Mouse (Mus musculus) hindbrain, embryonic 11.5 days (tissue): ENCODE results near the gene Pwp2. TPM values are rescaled to one million over a fixed set of nuclear protein-coding genes. Genes with fewer than 3 reads are reported as not detected.
A peak's percentile ranks its signal among the peaks of the same experiment; 100 is the strongest.
"Not testable (repeated sequence)": the region's sequence is repeated elsewhere in the genome, so short reads cannot be mapped to it uniquely, and the experiment has no call there.

Experiments
- ATAC-seq: fragments of 200-750 bp; cut with Nextera tagmentation; 2 replicates; pipeline ENCODE4 v1.8.0; 2017; ENCODE audit warnings: mild to moderate bottlenecking, moderate TSS enrichment, moderate library complexity; ENCODE audit not compliant: low FRiP score
- DNase-seq: peaks from one replicate; pipeline ENCODE4 v3.0.0-alpha.2; 2015; ENCODE audit warnings: low spot score
- H3K27ac ChIP-seq: fragments of 300-500 bp; sonication (generic); 2 replicates; pipeline ENCODE4 v1.5.1; 2014; ENCODE audit warnings: mild to moderate bottlenecking, low read depth, low read length
- H3K27me3 ChIP-seq: fragments of 300-500 bp; sonication (generic); 2 replicates; pipeline ENCODE4 v1.6.1; 2014; ENCODE audit warnings: mild to moderate bottlenecking, low read length, moderate library complexity, mixed read lengths; ENCODE audit not compliant: control insufficient read depth, insufficient read depth
- H3K36me3 ChIP-seq: fragments of 300-500 bp; sonication (generic); 2 replicates; pipeline ENCODE4 v1.6.1; 2014; ENCODE audit warnings: mild to moderate bottlenecking, low read length, moderate library complexity, mixed read lengths; ENCODE audit not compliant: control insufficient read depth, insufficient read depth
- H3K4me1 ChIP-seq: fragments of 300-500 bp; sonication (generic); replicated peaks from 2 replicates; pipeline ENCODE4 v1.6.1; 2014; ENCODE audit warnings: low read length, mixed read lengths; ENCODE audit not compliant: control insufficient read depth, insufficient read depth
- H3K4me2 ChIP-seq: fragments of 300-500 bp; sonication (generic); replicated peaks from 2 replicates; pipeline ENCODE4 v1.6.1; 2014; ENCODE audit warnings: mild to moderate bottlenecking, low read depth, low read length
- H3K4me3 ChIP-seq: fragments of 300-500 bp; sonication (generic); 2 replicates; pipeline ENCODE4 v1.5.1; 2014; ENCODE audit warnings: low read depth, low read length
- H3K9ac ChIP-seq: fragments of 300-500 bp; sonication (generic); 2 replicates; pipeline ENCODE4 v1.6.1; 2014; ENCODE audit warnings: low read depth, low read length
- H3K9me3 ChIP-seq: fragments of 300-500 bp; sonication (generic); 2 replicates; pipeline ENCODE4 v1.6.1; 2016; ENCODE audit warnings: low read length; ENCODE audit not compliant: control insufficient read depth
- WGBS: fragments of 180-500 bp; shearing (Covaris S2); extraction: QIAGEN DNeasy Blood & Tissue Kit; methylation state at CpG from one replicate; pipeline ENCODE4 v1.1.7; 2014; 5-methylcytosine and 5-hydroxymethylcytosine counted together
- polyA plus RNA-seq: library from polyadenylated mRNA; unstranded; fragments of >200 nt; fragmentation: Nextera tagmentation; extraction: Ambion mirVana; gene quantifications from 2 replicates; pipeline ENCODE4 v1.2.1, GENCODE M21; 2014

The Pwp2 gene
- polyA plus RNA-seq, 1 experiment from 2014 or later: 14.1 TPM

GRCm38 (mm10) chr10:78221315-78221714 is 36.4 kb upstream of the Pwp2 start:
- no peak for ATAC-seq
- no peaks in the 10 kb centered on the region for H3K4me1 ChIP-seq
- H3K9me3 ChIP-seq: no peaks in the 10 kb centered on the region
- H3K27me3 ChIP-seq: no peaks in the 10 kb centered on the region
- WGBS: 93% methylated on average over 7 of the region's 7 CpGs
- H3K9ac ChIP-seq: no peak overlapping the region
- 0 out of 2 replicates have a peak, but pooled peaks cover 2% of the 10 kb centered on the region for H3K36me3 ChIP-seq
- H3K27ac ChIP-seq: no peak overlapping the region
- H3K4me3 ChIP-seq: no peak overlapping the region
- no peak for DNase-seq
- H3K4me2 ChIP-seq: no peak overlapping the region

DNA sequence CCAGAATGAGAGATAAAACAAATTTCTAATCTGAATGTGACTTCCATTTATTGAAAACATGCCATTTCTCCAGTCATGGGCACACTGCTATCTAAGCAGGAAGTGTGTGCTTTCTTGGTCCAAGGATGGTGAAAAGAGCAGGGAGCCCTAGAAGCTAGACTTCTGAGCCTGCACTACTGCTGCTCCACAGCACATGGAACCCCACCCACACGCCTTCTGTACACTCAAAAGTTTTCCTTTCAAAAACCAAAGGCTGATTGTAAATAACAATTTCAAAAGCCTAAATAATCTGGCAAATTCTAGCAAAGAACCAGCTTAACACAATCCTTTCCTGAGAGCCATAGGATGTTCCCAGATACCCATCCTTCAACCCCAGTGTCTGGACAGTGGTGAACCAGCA is 34.6 kb upstream of the Pwp2 start:
- WGBS: 86% methylated on average over 1 of the region's 1 CpGs
- Histone ChIP-seq H3K4me2 (no peak overlapping the region), H3K27ac (no peak overlapping the region), H3K4me1 (no peaks in the 10 kb centered on the region), H3K4me3 (no peak overlapping the region), H3K36me3 (peaks cover 4% of the 10 kb centered on the region; the same call in 1 of the 2 replicates), H3K9ac (no peak overlapping the region), H3K9me3 (no peaks in the 10 kb centered on the region), H3K27me3 (no peaks in the 10 kb centered on the region)
- no peak for DNase-seq
- ATAC-seq: no peak

DNA sequence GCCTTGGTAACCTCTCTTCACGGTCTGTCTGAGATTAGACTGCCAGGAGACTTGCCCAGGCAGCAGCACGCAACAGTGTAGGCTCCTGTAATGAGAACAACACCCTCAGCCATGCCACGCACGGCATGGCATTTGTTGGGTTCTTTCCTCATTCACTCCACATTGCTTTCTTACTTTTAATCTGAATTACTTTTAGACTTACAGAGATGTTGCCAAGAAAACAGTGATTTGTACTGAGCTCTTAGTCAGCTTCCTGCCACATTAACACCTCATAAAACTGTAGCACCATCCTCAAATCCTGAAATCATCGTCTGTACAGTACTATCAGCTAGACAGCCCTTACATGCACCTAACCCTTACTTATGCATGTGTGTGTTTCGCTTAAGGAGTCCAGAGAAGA is 33.6 kb upstream of the Pwp2 start:
- no peak for DNase-seq
- no peak overlapping the region for H3K4me2 ChIP-seq
- H3K9ac ChIP-seq: no peak overlapping the region
- H3K36me3 ChIP-seq: peaks cover 9% of the 10 kb centered on the region; the same call in 1 of the 2 replicates
- no peaks in the 10 kb centered on the region for H3K27me3 ChIP-seq
- H3K4me3 ChIP-seq: no peak overlapping the region
- 91% methylated on average over 6 of the region's 6 CpGs for WGBS
- no peaks in the 10 kb centered on the region for H3K4me1 ChIP-seq
- ATAC-seq: no peak
- no peaks in the 10 kb centered on the region for H3K9me3 ChIP-seq
- H3K27ac ChIP-seq: no peak overlapping the region

GRCm38 (mm10) chr10:78216376-78217083 is 31.6 kb upstream of the Pwp2 start:
- Histone ChIP-seq H3K9me3 (no peaks in the 10 kb centered on the region), H3K4me2 (no peak overlapping the region), H3K4me1 (no peaks in the 10 kb centered on the region), H3K27ac (no peak overlapping the region), H3K36me3 (peaks cover 9% of the 10 kb centered on the region), H3K9ac (no peak overlapping the region), H3K27me3 (no peaks in the 10 kb centered on the region), H3K4me3 (no peak overlapping the region)
- DNase-seq (no peak), ATAC-seq (no peak)
- WGBS: 86% methylated on average over 6 of the region's 6 CpGs

GRCm38 (mm10) chr10:78214371-78214770 is 29.4 kb upstream of the Pwp2 start:
- peaks cover 9% of the 10 kb centered on the region for H3K36me3 ChIP-seq
- DNase-seq: no peak

DNA sequence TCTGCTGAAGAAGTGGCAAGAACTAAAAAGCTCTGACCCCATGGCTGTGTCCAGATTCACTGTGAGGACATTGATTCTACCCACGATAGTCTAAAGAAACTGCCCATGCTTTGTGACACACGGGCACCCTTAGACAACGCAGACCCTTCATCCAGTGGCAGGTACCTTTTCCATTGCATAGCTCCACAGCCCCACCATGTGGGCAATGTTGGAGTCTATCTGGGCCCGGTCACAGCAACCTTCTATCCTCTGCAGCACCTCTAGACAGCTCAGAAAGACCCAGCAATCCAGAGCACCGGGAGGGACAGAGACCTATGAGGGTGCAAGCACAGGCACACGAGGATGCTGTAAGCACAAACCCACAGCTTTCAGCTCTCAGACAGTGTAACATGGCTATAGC is 26.4 kb upstream of the Pwp2 start:
- peaks cover 8% of the 10 kb centered on the region for H3K36me3 ChIP-seq
- 78% methylated on average over 6 of the region's 6 CpGs for WGBS
- DNase-seq: peak; percentile 38

More at GRCm38 (mm10) chr10:78214371-78214770, 29.4 kb upstream of the Pwp2 start:
- Histone ChIP-seq H3K4me2 (no peak overlapping the region), H3K4me3 (no peak overlapping the region), H3K27me3 (no peaks in the 10 kb centered on the region), H3K4me1 (no peaks in the 10 kb centered on the region), H3K9ac (no peak overlapping the region), H3K27ac (no peak overlapping the region), H3K9me3 (no peaks in the 10 kb centered on the region)
- no peak for ATAC-seq
- 95% methylated on average over 9 of the region's 9 CpGs for WGBS

GRCm38 (mm10) chr10:78201182-78201581 is 16.2 kb upstream of the Pwp2 start:
- no peak for DNase-seq

More for the DNA sequence above, 26.4 kb upstream of the Pwp2 start:
- no peak for ATAC-seq
- no peaks in the 10 kb centered on the region for H3K9me3 ChIP-seq
- H3K4me3 ChIP-seq: no peak overlapping the region
- no peaks in the 10 kb centered on the region for H3K4me1 ChIP-seq
- H3K9ac ChIP-seq: no peak overlapping the region
- no peak overlapping the region for H3K27ac ChIP-seq
- no peak overlapping the region for H3K4me2 ChIP-seq
- no peaks in the 10 kb centered on the region for H3K27me3 ChIP-seq

DNA sequence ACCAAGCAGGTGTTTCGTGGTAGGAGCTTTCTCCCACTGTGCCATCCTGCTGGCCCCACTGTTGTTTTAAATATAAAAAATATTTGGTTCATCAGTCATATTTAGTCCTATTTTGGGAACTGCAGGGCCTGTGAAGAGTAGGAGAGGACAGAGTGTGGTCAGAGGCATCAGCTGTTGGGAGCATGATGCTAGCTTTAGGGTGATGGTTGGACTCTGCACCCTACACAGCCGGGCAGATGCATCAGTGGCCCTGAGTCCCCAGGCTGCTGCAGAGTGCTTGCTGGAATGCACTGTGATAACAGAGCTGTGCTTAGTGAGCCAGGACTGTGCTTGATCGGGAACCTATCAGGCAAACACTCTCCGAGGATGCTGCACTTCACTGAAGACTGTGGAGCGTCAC is 8.0 kb upstream of the Pwp2 start:
- Histone ChIP-seq H3K4me3 (no peak overlapping the region), H3K9ac (no peak overlapping the region), H3K4me2 (no peak overlapping the region), H3K4me1 (no peaks in the 10 kb centered on the region), H3K36me3 (peaks cover 3% of the 10 kb centered on the region; the same call in 1 of the 2 replicates), H3K27me3 (no peaks in the 10 kb centered on the region), H3K27ac (no peak overlapping the region), H3K9me3 (no peaks in the 10 kb centered on the region)
- DNase-seq (no peak), ATAC-seq (no peak)
- WGBS: 87% methylated on average over 5 of the region's 5 CpGs

More at GRCm38 (mm10) chr10:78201182-78201581, 16.2 kb upstream of the Pwp2 start:
- Histone ChIP-seq H3K27me3 (no peaks in the 10 kb centered on the region), H3K9me3 (no peaks in the 10 kb centered on the region), H3K36me3 (peaks cover 7% of the 10 kb centered on the region), H3K4me3 (no peak overlapping the region), H3K27ac (no peak overlapping the region), H3K4me2 (no peak overlapping the region), H3K4me1 (no peaks in the 10 kb centered on the region), H3K9ac (no peak overlapping the region)
- no peak for ATAC-seq
- WGBS: 87% methylated on average over 4 of the region's 4 CpGs

DNA sequence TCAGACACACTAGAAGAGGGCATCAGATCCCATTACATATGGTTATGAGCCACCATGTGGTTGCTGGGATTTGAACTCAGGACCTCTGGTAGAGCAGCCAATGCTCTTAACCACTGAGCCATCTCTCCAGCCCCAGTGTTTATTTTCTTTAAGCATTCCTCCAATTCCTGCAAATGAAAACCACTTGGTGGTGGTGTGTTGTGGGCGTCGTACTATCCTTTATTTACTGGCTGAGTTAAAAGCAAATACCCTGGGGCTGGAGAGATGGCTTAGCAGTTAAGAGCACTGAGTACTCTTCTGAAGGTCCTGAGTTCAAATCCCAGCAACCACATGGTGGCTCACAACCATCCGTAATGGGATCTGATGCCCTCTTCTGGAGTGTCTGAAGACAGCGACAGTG is 1.1 kb upstream of the Pwp2 start:
- H3K27me3 ChIP-seq, H3K9ac ChIP-seq, H3K4me3 ChIP-seq, DNase-seq, H3K9me3 ChIP-seq, ATAC-seq, H3K36me3 ChIP-seq, H3K4me2 ChIP-seq, H3K27ac ChIP-seq, H3K4me1 ChIP-seq: not testable (repeated sequence)
- WGBS: 79% methylated on average over 4 of the region's 4 CpGs
